In genomic region chr6:102363880-102364279, GRCm38 (mm10) we compare ENCODE assay signal across 28 mouse cellular contexts.
A peak's percentile ranks its signal among the peaks of the same experiment; 100 is the strongest.
DNase-seq lines count a peak whose midpoint lies in the region; ATAC-seq and TF ChIP-seq lines count a peak whose summit lies in the region.
"Had no signal": no experiment of that assay in that cellular context is flagged by ENCODE, and none has a peak within 500 bp of the region (broad histone marks: within the 10 kb centered on the region; RNA-seq: fewer than 3 reads in every experiment).

No protein-coding gene starts in this region.

- peak overlapping the region; percentile 53 to 57; a peak in 2 of 4 replicates for H3K27ac ChIP-seq in heart, embryonic 14.5 days (replicated peaks in 1 of 2; ENCODE audit: control insufficient read depth in 1 of 2, insufficient read depth in 1 of 2, low read depth in 2 of 2, low read length in 2 of 2)
- no peak overlapping the region for H3K27ac ChIP-seq in heart, embryonic 12.5 days (ENCODE audit: poor library complexity, severe bottlenecking)
- H3K27ac ChIP-seq in heart, postnatal 0 days (ENCODE audit: low read depth) = peak overlapping the region; percentile 38; the same call in 1 of the 2 replicates
- H3K27ac ChIP-seq in forebrain, embryonic 14.5 days (ENCODE audit: low read depth, low read length) = no peak overlapping the region
- H3K27ac ChIP-seq: embryonic facial prominence, embryonic 12.5 days; embryonic facial prominence, embryonic 15.5 days; forebrain, embryonic 15.5 days; gastrocnemius, adult 2 months; hindbrain, embryonic 14.5 days; hindbrain, postnatal 0 days had no signal

- H3K4me3 ChIP-seq in heart, embryonic 14.5 days (ENCODE audit: control insufficient read depth in 1 of 2, insufficient read depth in 1 of 2, low read depth in 1 of 2, low read length in 2 of 2) = no peak overlapping the region
- H3K4me3 ChIP-seq in heart, embryonic 12.5 days = no peak overlapping the region
- H3K4me3 ChIP-seq in heart, postnatal 0 days (ENCODE audit: low read depth, low read length) = no peak overlapping the region
- no peak overlapping the region for H3K4me3 ChIP-seq in forebrain, embryonic 14.5 days (ENCODE audit: low read depth, low read length)
- H3K4me3 ChIP-seq: embryonic facial prominence, embryonic 12.5 days; embryonic facial prominence, embryonic 15.5 days; forebrain, embryonic 15.5 days; gastrocnemius, adult 2 months had no signal

- ATAC-seq in heart, embryonic 14.5 days (ENCODE audit: insufficient number of reproducible peaks, insufficient read depth, low FRiP score, low read depth) = no peak
- no peak for ATAC-seq in heart, embryonic 12.5 days (ENCODE audit: insufficient number of reproducible peaks, low FRiP score)
- ATAC-seq in heart, postnatal 0 days (ENCODE audit: insufficient read depth, low read depth) = no peak
- ATAC-seq in forebrain, embryonic 14.5 days = no peak
- ATAC-seq: forebrain, embryonic 15.5 days; inflammation-experienced regulatory T-cells, adult 6 months; intestine, embryonic 16.5 days; Patski had no signal

- no peaks in the 10 kb centered on the region for H3K27me3 ChIP-seq in heart, embryonic 14.5 days (ENCODE audit: control insufficient read depth, insufficient read depth, low read length)
- no peaks in the 10 kb centered on the region for H3K27me3 ChIP-seq in heart, embryonic 12.5 days (replicated peaks)
- H3K27me3 ChIP-seq in heart, postnatal 0 days (ENCODE audit: control insufficient read depth, insufficient read depth, low read length) = no peaks in the 10 kb centered on the region
- no peaks in the 10 kb centered on the region for H3K27me3 ChIP-seq in forebrain, embryonic 14.5 days (replicated peaks; ENCODE audit: control insufficient read depth, insufficient read depth, low read length)
- H3K27me3 ChIP-seq: CH12.LX; embryonic facial prominence, embryonic 12.5 days; embryonic facial prominence, embryonic 15.5 days; forebrain, embryonic 15.5 days; Patski had no signal

- H3K9me3 ChIP-seq in heart, embryonic 14.5 days (ENCODE audit: control insufficient read depth, low read length) = no peaks in the 10 kb centered on the region
- H3K9me3 ChIP-seq in heart, embryonic 12.5 days (replicated peaks) = no peaks in the 10 kb centered on the region
- no peaks in the 10 kb centered on the region for H3K9me3 ChIP-seq in heart, postnatal 0 days (replicated peaks; ENCODE audit: control insufficient read depth, low read length)
- H3K9me3 ChIP-seq in forebrain, embryonic 14.5 days (replicated peaks; ENCODE audit: control insufficient read depth, low read length) = no peaks in the 10 kb centered on the region
- H3K9me3 ChIP-seq: embryonic facial prominence, embryonic 12.5 days; embryonic facial prominence, embryonic 15.5 days; forebrain, embryonic 15.5 days; G1E had no signal

- no peaks in the 10 kb centered on the region for H3K4me1 ChIP-seq in heart, embryonic 14.5 days (ENCODE audit: control insufficient read depth in 2 of 2, insufficient read depth in 2 of 2, low read length in 2 of 2)
- H3K4me1 ChIP-seq in heart, embryonic 12.5 days (replicated peaks) = no peaks in the 10 kb centered on the region
- H3K4me1 ChIP-seq in heart, postnatal 0 days (ENCODE audit: control insufficient read depth, insufficient read depth) = peaks cover 10% of the 10 kb centered on the region; the same call in 1 of the 2 replicates
- H3K4me1 ChIP-seq in forebrain, embryonic 14.5 days (ENCODE audit: control insufficient read depth, insufficient read depth, low read length) = no peaks in the 10 kb centered on the region
- H3K4me1 ChIP-seq: embryonic facial prominence, embryonic 12.5 days; embryonic facial prominence, embryonic 15.5 days; forebrain, embryonic 15.5 days had no signal

- DNase-seq in heart, adult 11 months = peak; percentile 82
- DNase-seq in heart, postnatal 14 days = no peak
- DNase-seq in heart, postnatal 0 days (ENCODE audit: low spot score) = peak; percentile 58
- no peak for DNase-seq in heart, postnatal 36 days
- no peak for DNase-seq in forebrain, embryonic 14.5 days (ENCODE audit: low spot score)
- DNase-seq: adrenal gland, postnatal 10 days; adrenal gland, postnatal 36 days; B cell, adult 2 months; cerebellum, adult 11 months; cerebellum, adult 2 months; cerebellum, adult 9-11 months; cerebellum, postnatal 25 days; gastrocnemius, adult 2 months; gastrocnemius, postnatal 14 days; kidney, adult 18-20 months; kidney, adult 9 months had no signal

- no peak overlapping the region for H3K9ac ChIP-seq in heart, embryonic 14.5 days (ENCODE audit: low read length)
- H3K9ac ChIP-seq in heart, embryonic 12.5 days = no peak overlapping the region
- no peak overlapping the region for H3K9ac ChIP-seq in heart, postnatal 0 days (replicated peaks; ENCODE audit: low read depth, low read length)
- no peak overlapping the region for H3K9ac ChIP-seq in forebrain, embryonic 14.5 days (ENCODE audit: low read length)
- H3K9ac ChIP-seq: embryonic facial prominence, embryonic 12.5 days; embryonic facial prominence, embryonic 15.5 days; forebrain, embryonic 15.5 days; hindbrain, embryonic 14.5 days had no signal

- no peak for TF ChIP-seq EP300 in heart, postnatal 0 days (IDR thresholded peaks at IDR 0.05; ENCODE audit: low read depth)

- H3K36me3 ChIP-seq in heart, embryonic 14.5 days (ENCODE audit: control insufficient read depth, insufficient read depth, low read length) = no peaks in the 10 kb centered on the region
- H3K36me3 ChIP-seq in heart, embryonic 12.5 days = no peaks in the 10 kb centered on the region
- no peaks in the 10 kb centered on the region for H3K36me3 ChIP-seq in heart, postnatal 0 days (replicated peaks; ENCODE audit: control insufficient read depth, insufficient read depth, low read length)
- no peaks in the 10 kb centered on the region for H3K36me3 ChIP-seq in forebrain, embryonic 14.5 days (ENCODE audit: control insufficient read depth, insufficient read depth, low read length)
- H3K36me3 ChIP-seq: embryonic facial prominence, embryonic 12.5 days; embryonic facial prominence, embryonic 15.5 days; forebrain, embryonic 15.5 days; G1E had no signal

- TF ChIP-seq CTCF in heart, postnatal 0 days (IDR thresholded peaks at IDR 0.05; ENCODE audit: low read depth) = no peak

- intact Hi-C loops in heart, postnatal 14 days (cut with DNase I) = no loop called here
- intact Hi-C loops in heart, postnatal 36 days (cut with DNase I) = no loop called here

- H3K4me2 ChIP-seq in heart, embryonic 14.5 days (ENCODE audit: low read length) = peak overlapping the region; percentile 25; the same call in 1 of the 2 replicates
- H3K4me2 ChIP-seq in heart, embryonic 12.5 days = no peak overlapping the region
- no peak overlapping the region for H3K4me2 ChIP-seq in heart, postnatal 0 days (ENCODE audit: low read depth, low read length)
- no peak overlapping the region for H3K4me2 ChIP-seq in forebrain, embryonic 14.5 days (ENCODE audit: low read length)
- H3K4me2 ChIP-seq: embryonic facial prominence, embryonic 12.5 days; embryonic facial prominence, embryonic 15.5 days; forebrain, embryonic 15.5 days; hindbrain, embryonic 14.5 days had no signal

Comparison
In these comparisons a context has a peak if more than half of its experiments do, and no peak if none do; other contexts are left out.
1. DNase-seq: peak in heart, adult 11 months (single experiment) and heart, postnatal 0 days (single experiment); none in heart, postnatal 14 days (0 of 2), heart, postnatal 36 days (0 of 2) and forebrain, embryonic 14.5 days (single experiment).
2. H3K27ac ChIP-seq: peak in heart, embryonic 14.5 days (2 of 2) and heart, postnatal 0 days (single experiment); none in heart, embryonic 12.5 days (single experiment) and forebrain, embryonic 14.5 days (single experiment).